Mouse (Mus musculus) heart, embryonic 13.5 days (tissue): ENCODE results near the gene Oxct1. TPM values are rescaled to one million over a fixed set of nuclear protein-coding genes. Genes with fewer than 3 reads are reported as not detected.

Experiments
- ATAC-seq: fragments of 200-750 bp; cut with Nextera tagmentation; 2 replicates; pipeline ENCODE4 v1.8.0; 2017; ENCODE audit warnings: moderate TSS enrichment; ENCODE audit not compliant: insufficient number of reproducible peaks, low FRiP score, low TSS enrichment; ENCODE audit errors: extremely low read depth
- H3K27ac ChIP-seq: fragments of 300-500 bp; sonication (generic); replicated peaks from 2 replicates; pipeline ENCODE4 v1.5.1; 2015; ENCODE audit warnings: moderate library complexity, mild to moderate bottlenecking, inconsistent platforms
- H3K27me3 ChIP-seq: fragments of 300-500 bp; sonication (generic); replicated peaks from 2 replicates; pipeline ENCODE4 v1.6.1; 2015; ENCODE audit warnings: mild to moderate bottlenecking, inconsistent platforms
- H3K36me3 ChIP-seq: fragments of 300-500 bp; sonication (generic); 2 replicates; pipeline ENCODE4 v1.6.1; 2015; ENCODE audit warnings: mild to moderate bottlenecking, inconsistent platforms
- H3K4me1 ChIP-seq: fragments of 300-500 bp; sonication (generic); 2 replicates; pipeline ENCODE4 v1.6.1; 2015; ENCODE audit warnings: inconsistent platforms
- H3K4me2 ChIP-seq: fragments of 300-500 bp; sonication (generic); 2 replicates; pipeline ENCODE4 v1.6.1; 2015; ENCODE audit warnings: inconsistent platforms, mild to moderate bottlenecking, moderate library complexity
- H3K4me3 ChIP-seq: fragments of 300-500 bp; sonication (generic); 2 replicates; pipeline ENCODE4 v1.5.1; 2015; ENCODE audit warnings: moderate library complexity, mild to moderate bottlenecking, inconsistent platforms
- H3K9ac ChIP-seq: fragments of 300-500 bp; sonication (generic); 2 replicates; pipeline ENCODE4 v1.6.1; 2015; ENCODE audit warnings: inconsistent platforms, mild to moderate bottlenecking, moderate library complexity
- H3K9me3 ChIP-seq: fragments of 300-500 bp; sonication (generic); 2 replicates; pipeline ENCODE4 v1.6.1; 2016; ENCODE audit warnings: inconsistent platforms
- WGBS: fragments of 180-500 bp; shearing (Covaris S2); methylation state at CpG from one replicate; pipeline ENCODE4 v1.1.7; 2015; ENCODE audit warnings: mixed read lengths; 5-methylcytosine and 5-hydroxymethylcytosine counted together
- polyA plus RNA-seq: library from polyadenylated mRNA; unstranded; fragments of >200 nt; fragmentation: Nextera tagmentation; extraction: Ambion mirVana; gene quantifications from 2 replicates; pipeline ENCODE4 v1.2.1, GENCODE M21; 2015

The Oxct1 gene
- polyA plus RNA-seq, 1 experiment from 2014 or later: 273 TPM

GRCm38 (mm10) chr15:4139516-4139915 is 113.3 kb downstream of the Oxct1 start:
- Histone ChIP-seq H3K4me2 (no peak overlapping the region), H3K4me1 (no peaks in the 10 kb centered on the region), H3K27ac (no peak overlapping the region), H3K9me3 (no peaks in the 10 kb centered on the region), H3K27me3 (no peaks in the 10 kb centered on the region), H3K36me3 (peaks cover 44% of the 10 kb centered on the region), H3K9ac (no peak overlapping the region), H3K4me3 (no peak overlapping the region)
- no peak for ATAC-seq
- WGBS: 78% methylated on average over 12 of the region's 12 CpGs

- Histone ChIP-seq H3K9ac (no peak overlapping the region), H3K36me3 (peaks cover 61% of the 10 kb centered on the region), H3K27ac (no peak overlapping the region), H3K4me1 (no peaks in the 10 kb centered on the region), H3K4me3 (no peak overlapping the region), H3K4me2 (no peak overlapping the region), H3K27me3 (no peaks in the 10 kb centered on the region), H3K9me3 (no peaks in the 10 kb centered on the region)
- WGBS: 85% methylated on average over 5 of the region's 5 CpGs
- no peak for ATAC-seq
Observed at GRCm38 (mm10) chr15:4145352-4145751, 119.2 kb downstream of the Oxct1 start.

GRCm38 (mm10) chr15:4147700-4148099 is 121.5 kb downstream of the Oxct1 start:
- H3K4me1 ChIP-seq: no peaks in the 10 kb centered on the region
- no peak overlapping the region for H3K4me3 ChIP-seq
- H3K27ac ChIP-seq: no peak overlapping the region
- H3K27me3 ChIP-seq: no peaks in the 10 kb centered on the region
- no peak for ATAC-seq
- H3K9me3 ChIP-seq: no peaks in the 10 kb centered on the region
- no peak overlapping the region for H3K9ac ChIP-seq
- no peak overlapping the region for H3K4me2 ChIP-seq
- 77% methylated on average over 2 of the region's 2 CpGs for WGBS
- H3K36me3 ChIP-seq: peaks cover 65% of the 10 kb centered on the region

- H3K36me3 ChIP-seq: peaks cover 68% of the 10 kb centered on the region
- no peak overlapping the region for H3K4me3 ChIP-seq
- ATAC-seq: no peak
- H3K4me1 ChIP-seq: no peaks in the 10 kb centered on the region
- no peaks in the 10 kb centered on the region for H3K9me3 ChIP-seq
- no peak overlapping the region for H3K9ac ChIP-seq
- no peaks in the 10 kb centered on the region for H3K27me3 ChIP-seq
- H3K27ac ChIP-seq: no peak overlapping the region
- WGBS: 82% methylated on average over 8 of the region's 8 CpGs
- H3K4me2 ChIP-seq: no peak overlapping the region
Observed at GRCm38 (mm10) chr15:4148649-4149389, 122.6 kb downstream of the Oxct1 start.

- H3K4me1 ChIP-seq: no peaks in the 10 kb centered on the region
- no peak overlapping the region for H3K4me3 ChIP-seq
- no peaks in the 10 kb centered on the region for H3K9me3 ChIP-seq
- H3K9ac ChIP-seq: no peak overlapping the region
- ATAC-seq: no peak
- H3K36me3 ChIP-seq: peaks cover 40% of the 10 kb centered on the region
- WGBS: 84% methylated on average over 4 of the region's 4 CpGs
- no peak overlapping the region for H3K4me2 ChIP-seq
- no peak overlapping the region for H3K27ac ChIP-seq
- no peaks in the 10 kb centered on the region for H3K27me3 ChIP-seq
Observed at GRCm38 (mm10) chr15:4154646-4155045, 128.5 kb downstream of the Oxct1 start.

- no peak for ATAC-seq
- Histone ChIP-seq H3K4me3 (no peak overlapping the region), H3K27me3 (no peaks in the 10 kb centered on the region), H3K9me3 (0 out of 2 replicates have a peak, but pooled peaks cover 7% of the 10 kb centered on the region), H3K4me2 (no peak overlapping the region), H3K9ac (no peak overlapping the region), H3K36me3 (0 out of 2 replicates have a peak, but pooled peaks cover 2% of the 10 kb centered on the region), H3K27ac (no peak overlapping the region), H3K4me1 (no peaks in the 10 kb centered on the region)
- WGBS: 62% methylated on average over 2 of the region's 2 CpGs
Observed at GRCm38 (mm10) chr15:4167946-4168345, 141.8 kb downstream of the Oxct1 start.

- WGBS: 57% methylated on average over 2 of the region's 2 CpGs
- Histone ChIP-seq H3K27ac (no peak overlapping the region), H3K4me2 (no peak overlapping the region), H3K9ac (no peak overlapping the region), H3K36me3 (no peaks in the 10 kb centered on the region), H3K9me3 (peaks cover 7% of the 10 kb centered on the region), H3K4me1 (no peaks in the 10 kb centered on the region), H3K27me3 (no peaks in the 10 kb centered on the region), H3K4me3 (no peak overlapping the region)
- ATAC-seq: no peak
Observed at GRCm38 (mm10) chr15:4171600-4171999, 145.4 kb downstream of the Oxct1 start.

GRCm38 (mm10) chr15:4197913-4198312 is 171.7 kb downstream of the Oxct1 start:
- no peak overlapping the region for H3K27ac ChIP-seq
- no peak for ATAC-seq

More at GRCm38 (mm10) chr15:4197913-4198312, 171.7 kb downstream of the Oxct1 start:
- Histone ChIP-seq H3K4me1 (no peaks in the 10 kb centered on the region), H3K9ac (no peak overlapping the region), H3K4me3 (no peak overlapping the region), H3K27me3 (no peaks in the 10 kb centered on the region), H3K9me3 (no peaks in the 10 kb centered on the region), H3K36me3 (no peaks in the 10 kb centered on the region), H3K4me2 (no peak overlapping the region)

Other genes starting within 250 kb of the Oxct1 start
- 9.7 and 10.6 TPM in 2 replicates for gene Fbxo4, start 46.8 kb upstream of the Oxct1 start, polyA plus RNA-seq
- 20.9 and 22.6 TPM in 2 replicates for gene AW549877, start 30.6 kb upstream of the Oxct1 start, polyA plus RNA-seq